ENCODE assay signal across 9 mouse cellular contexts in the genomic region with DNA sequence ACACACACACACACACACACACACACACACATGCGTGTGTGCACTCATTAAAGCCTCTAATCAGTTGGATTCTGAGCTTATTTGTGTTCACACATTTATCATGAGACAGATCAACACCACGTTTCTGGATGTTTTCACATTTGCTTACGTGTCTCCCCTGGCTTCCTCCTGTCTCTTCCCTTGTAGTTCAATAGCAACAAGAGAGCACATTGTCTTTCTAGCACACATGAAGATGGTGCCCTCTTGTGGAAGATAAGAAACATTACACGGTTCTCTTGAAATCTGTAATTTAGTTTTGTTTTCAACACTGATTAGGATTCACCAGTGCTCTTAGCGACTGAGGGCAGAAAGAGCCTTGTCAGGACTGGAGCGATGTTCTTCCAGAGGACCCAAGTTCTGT. TPM values are rescaled to one million over a fixed set of nuclear protein-coding genes. Genes with fewer than 3 reads are reported as not detected.
DNase-seq lines count a peak whose midpoint lies in the region; ATAC-seq and TF ChIP-seq lines count a peak whose summit lies in the region.
"Had no signal": no experiment of that assay in that cellular context is flagged by ENCODE, and none has a peak within 500 bp of the region (broad histone marks: within the 10 kb centered on the region; RNA-seq: fewer than 3 reads in every experiment).

No protein-coding gene starts in this region.

- no peak overlapping the region for H3K9ac ChIP-seq in embryonic facial prominence, embryonic 11.5 days (replicated peaks; ENCODE audit: low read length)
- H3K9ac ChIP-seq in lung, embryonic 14.5 days: no peak overlapping the region
- H3K9ac ChIP-seq in heart, embryonic 16.5 days (ENCODE audit: low read length): 0 out of 2 replicates have a peak overlapping the region, but pooled peaks have one; percentile 42
- H3K9ac ChIP-seq: limb, embryonic 12.5 days had no signal

- no peaks in the 10 kb centered on the region for H3K9me3 ChIP-seq in embryonic facial prominence, embryonic 11.5 days (replicated peaks; ENCODE audit: control insufficient read depth, low read length)
- H3K9me3 ChIP-seq in embryonic facial prominence, embryonic 10.5 days: no peaks in the 10 kb centered on the region
- no peaks in the 10 kb centered on the region for H3K9me3 ChIP-seq in lung, embryonic 14.5 days (ENCODE audit: low read depth, low read length)
- H3K9me3 ChIP-seq in heart, embryonic 16.5 days (replicated peaks; ENCODE audit: control insufficient read depth, low read length): no peaks in the 10 kb centered on the region
- H3K9me3 ChIP-seq: limb, embryonic 12.5 days had no signal

- no peak overlapping the region for H3K4me3 ChIP-seq in embryonic facial prominence, embryonic 11.5 days (ENCODE audit: low read depth, low read length)
- H3K4me3 ChIP-seq in embryonic facial prominence, embryonic 10.5 days: no peak overlapping the region
- no peak overlapping the region for H3K4me3 ChIP-seq in lung, embryonic 14.5 days (ENCODE audit: low read depth, low read length)
- H3K4me3 ChIP-seq in heart, embryonic 16.5 days (ENCODE audit: low read length): no peak overlapping the region
- H3K4me3 ChIP-seq: limb, embryonic 12.5 days had no signal

- H3K27me3 ChIP-seq in embryonic facial prominence, embryonic 11.5 days (ENCODE audit: control insufficient read depth, insufficient read depth, low read length): no peaks in the 10 kb centered on the region
- no peaks in the 10 kb centered on the region for H3K27me3 ChIP-seq in embryonic facial prominence, embryonic 10.5 days (replicated peaks; ENCODE audit: low read depth, poor library complexity, severe bottlenecking)
- no peaks in the 10 kb centered on the region for H3K27me3 ChIP-seq in lung, embryonic 14.5 days (ENCODE audit: insufficient read depth, low read length)
- no peaks in the 10 kb centered on the region for H3K27me3 ChIP-seq in heart, embryonic 16.5 days (ENCODE audit: control insufficient read depth, insufficient read depth, low read length)
- H3K27me3 ChIP-seq: limb, embryonic 12.5 days had no signal

- no peak for ATAC-seq in embryonic facial prominence, embryonic 11.5 days (replicated peaks; ENCODE audit: insufficient number of reproducible peaks, low FRiP score, low TSS enrichment, low read depth)
- ATAC-seq in lung, embryonic 14.5 days (ENCODE audit: insufficient read depth): 0 out of 2 replicates have a peak, but pooled peaks have one; percentile 21
- no peak for ATAC-seq in heart, embryonic 16.5 days (replicated peaks; ENCODE audit: extremely low read depth, insufficient read depth, low FRiP score)

- no peaks in the 10 kb centered on the region for H3K36me3 ChIP-seq in embryonic facial prominence, embryonic 11.5 days (replicated peaks; ENCODE audit: control insufficient read depth, insufficient read depth, low read depth, low read length)
- H3K36me3 ChIP-seq in embryonic facial prominence, embryonic 10.5 days (replicated peaks): no peaks in the 10 kb centered on the region
- no peaks in the 10 kb centered on the region for H3K36me3 ChIP-seq in lung, embryonic 14.5 days (ENCODE audit: insufficient read depth)
- H3K36me3 ChIP-seq in heart, embryonic 16.5 days (ENCODE audit: control insufficient read depth, insufficient read depth): no peaks in the 10 kb centered on the region
- H3K36me3 ChIP-seq: limb, embryonic 12.5 days had no signal

- WGBS in embryonic facial prominence, embryonic 11.5 days: 28% methylated on average over 6 of the region's 6 CpGs
- 36% methylated on average over 6 of the region's 6 CpGs for WGBS in embryonic facial prominence, embryonic 10.5 days
- WGBS in lung, embryonic 14.5 days: 20% methylated on average over 6 of the region's 6 CpGs
- 19% methylated on average over 6 of the region's 6 CpGs for WGBS in heart, embryonic 16.5 days

- H3K27ac ChIP-seq in embryonic facial prominence, embryonic 11.5 days (replicated peaks; ENCODE audit: low read depth, low read length): no peak overlapping the region
- H3K27ac ChIP-seq in embryonic facial prominence, embryonic 10.5 days (replicated peaks): no peak overlapping the region
- H3K27ac ChIP-seq in lung, embryonic 14.5 days (ENCODE audit: low read depth): no peak overlapping the region
- no peak overlapping the region for H3K27ac ChIP-seq in heart, embryonic 16.5 days (ENCODE audit: low read length)
- H3K27ac ChIP-seq: limb, embryonic 12.5 days had no signal

- TF ChIP-seq CTCF in lung, embryonic 14.5 days (IDR thresholded peaks at IDR 0.05; ENCODE audit: low read depth): peak; percentile 75

- no peak overlapping the region for H3K4me2 ChIP-seq in embryonic facial prominence, embryonic 11.5 days (ENCODE audit: low read depth, low read length)
- H3K4me2 ChIP-seq in lung, embryonic 14.5 days: no peak overlapping the region
- H3K4me2 ChIP-seq in heart, embryonic 16.5 days (ENCODE audit: low read depth, low read length): peak overlapping the region; percentile 19; the same call in 1 of the 2 replicates
- H3K4me2 ChIP-seq: limb, embryonic 12.5 days had no signal

- no peaks in the 10 kb centered on the region for H3K4me1 ChIP-seq in embryonic facial prominence, embryonic 11.5 days (ENCODE audit: control insufficient read depth, insufficient read depth, low read length)
- H3K4me1 ChIP-seq in embryonic facial prominence, embryonic 10.5 days: peaks cover 5% of the 10 kb centered on the region
- H3K4me1 ChIP-seq in lung, embryonic 14.5 days (ENCODE audit: insufficient read depth): no peaks in the 10 kb centered on the region
- no peaks in the 10 kb centered on the region for H3K4me1 ChIP-seq in heart, embryonic 16.5 days (ENCODE audit: control insufficient read depth, insufficient read depth, low read length)
- H3K4me1 ChIP-seq: limb, embryonic 12.5 days had no signal

- peak; percentile 68 for DNase-seq in embryonic facial prominence, embryonic 11.5 days (ENCODE audit: low spot score)
- no peak for DNase-seq in embryonic facial prominence, embryonic 10.5 days (ENCODE audit: low spot score)
- peak; percentile 81 for DNase-seq in lung, embryonic 14.5 days
- no peak for DNase-seq in lung, postnatal 4 days
- DNase-seq in retina, adult 2 months (ENCODE audit: low read depth, low spot score): peak; percentile 1
- DNase-seq in right cerebral cortex, postnatal 4 days: no peak
- DNase-seq in adrenal gland, postnatal 36 days: no peak

RNA-seq across cellular contexts. Expression of gene Rgsl1, which starts 2.9 kb away (rescaled TPM):
- 0.14 TPM in 1 of 2 replicates, not detected in the other for polyA plus RNA-seq in embryonic facial prominence, embryonic 11.5 days (2014; fragmentation: Nextera tagmentation; extraction: Ambion mirVana)
- 0.07 TPM in 1 of 2 replicates, not detected in the other for polyA plus RNA-seq in embryonic facial prominence, embryonic 10.5 days (2016; fragmentation: Nextera tagmentation; extraction: Ambion mirVana)
- polyA plus RNA-seq in lung, embryonic 14.5 days (2014; fragmentation: Nextera tagmentation; extraction: Ambion mirVana): not detected in 2 replicates
- polyA plus RNA-seq in heart, embryonic 16.5 days (2015; fragmentation: Nextera tagmentation; extraction: Ambion mirVana): not detected in 2 replicates
- total RNA-seq in adrenal gland, postnatal 36 days (2021): under 1 TPM in 1 of 2 experiments, not detected in 1; 0.10 TPM
- polyA plus RNA-seq: limb, embryonic 12.5 days had no signal

RNA-seq across cellular contexts. Expression of gene Teddm1b, which starts 27.3 kb away (rescaled TPM):
- polyA plus RNA-seq in embryonic facial prominence, embryonic 11.5 days (2014; fragmentation: Nextera tagmentation; extraction: Ambion mirVana): 0.14 and 0.38 TPM in 2 replicates
- polyA plus RNA-seq in embryonic facial prominence, embryonic 10.5 days (2016; fragmentation: Nextera tagmentation; extraction: Ambion mirVana): 0.74 and 0.96 TPM in 2 replicates
- 0.26 and 0.34 TPM in 2 replicates for polyA plus RNA-seq in lung, embryonic 14.5 days (2014; fragmentation: Nextera tagmentation; extraction: Ambion mirVana)
- 0.10 and 0.11 TPM in 2 replicates for polyA plus RNA-seq in heart, embryonic 16.5 days (2015; fragmentation: Nextera tagmentation; extraction: Ambion mirVana)
- not detected for total RNA-seq in adrenal gland, postnatal 36 days (2021)

RNA-seq across cellular contexts. Expression of gene Teddm1a, which starts 44.7 kb away (rescaled TPM):
- polyA plus RNA-seq in embryonic facial prominence, embryonic 11.5 days (2014; fragmentation: Nextera tagmentation; extraction: Ambion mirVana): not detected in 2 replicates
- not detected in 2 replicates for polyA plus RNA-seq in embryonic facial prominence, embryonic 10.5 days (2016; fragmentation: Nextera tagmentation; extraction: Ambion mirVana)
- polyA plus RNA-seq in lung, embryonic 14.5 days (2014; fragmentation: Nextera tagmentation; extraction: Ambion mirVana): not detected in 2 replicates
- polyA plus RNA-seq in heart, embryonic 16.5 days (2015; fragmentation: Nextera tagmentation; extraction: Ambion mirVana): not detected in 2 replicates
- total RNA-seq in adrenal gland, postnatal 36 days (2021): not detected
- polyA plus RNA-seq: limb, embryonic 12.5 days had no signal

RNA-seq across cellular contexts. Expression of gene Glul, which starts 52.9 kb away (rescaled TPM):
- polyA plus RNA-seq in embryonic facial prominence, embryonic 11.5 days (2014; fragmentation: Nextera tagmentation; extraction: Ambion mirVana): 128 and 142 TPM in 2 replicates
- 120 and 129 TPM in 2 replicates for polyA plus RNA-seq in embryonic facial prominence, embryonic 10.5 days (2016; fragmentation: Nextera tagmentation; extraction: Ambion mirVana)
- polyA plus RNA-seq in lung, embryonic 14.5 days (2014; fragmentation: Nextera tagmentation; extraction: Ambion mirVana): 90.6 and 97.0 TPM in 2 replicates
- polyA plus RNA-seq in heart, embryonic 16.5 days (2015; fragmentation: Nextera tagmentation; extraction: Ambion mirVana): 57.9 and 59.0 TPM in 2 replicates
- total RNA-seq in adrenal gland, postnatal 36 days (2021): 1,000 to 10,000 TPM; 1,103 to 1,248 TPM

RNA-seq across cellular contexts. Expression of gene Teddm2, which starts 53.2 kb away (rescaled TPM):
- polyA plus RNA-seq in embryonic facial prominence, embryonic 11.5 days (2014; fragmentation: Nextera tagmentation; extraction: Ambion mirVana): 0.45 and 0.61 TPM in 2 replicates
- 0.45 and 0.50 TPM in 2 replicates for polyA plus RNA-seq in embryonic facial prominence, embryonic 10.5 days (2016; fragmentation: Nextera tagmentation; extraction: Ambion mirVana)
- polyA plus RNA-seq in lung, embryonic 14.5 days (2014; fragmentation: Nextera tagmentation; extraction: Ambion mirVana): 0.36 and 0.58 TPM in 2 replicates
- polyA plus RNA-seq in heart, embryonic 16.5 days (2015; fragmentation: Nextera tagmentation; extraction: Ambion mirVana): 0.33 and 0.35 TPM in 2 replicates
- under 1 TPM; 0.30 to 0.36 TPM for total RNA-seq in adrenal gland, postnatal 36 days (2021)

Comparison
In these comparisons a context has a peak if more than half of its experiments do, and no peak if none do; other contexts are left out.
1. DNase-seq: peak in embryonic facial prominence, embryonic 11.5 days (single experiment), lung, embryonic 14.5 days (single experiment) and retina, adult 2 months (single experiment); none in embryonic facial prominence, embryonic 10.5 days (single experiment), lung, postnatal 4 days (0 of 2), right cerebral cortex, postnatal 4 days (single experiment) and adrenal gland, postnatal 36 days (0 of 2).